Mouse (Mus musculus): ENCODE results near the gene AU022252. TPM values are rescaled to one million over a fixed set of nuclear protein-coding genes. Genes with fewer than 3 reads are reported as not detected.

AU022252 gene
- polyA plus RNA-seq, 1 experiment from 2014 or later, result 35.1 TPM

- no peak overlapping the region for H3K4me2 ChIP-seq (ENCODE audit: low read depth, low read length)
- no peaks in the 10 kb centered on the region for H3K4me1 ChIP-seq (ENCODE audit: control insufficient read depth, insufficient read depth, low read length)
- WGBS, result 88% methylated on average over 8 of the region's 8 CpGs
- H3K36me3 ChIP-seq (replicated peaks; ENCODE audit: control insufficient read depth, insufficient read depth, low read depth, low read length), result no peaks in the 10 kb centered on the region
- DNase-seq (ENCODE audit: low spot score) (no peak), ATAC-seq (replicated peaks; ENCODE audit: insufficient number of reproducible peaks, low FRiP score, low TSS enrichment, low read depth) (no peak)
- no peaks in the 10 kb centered on the region for H3K27me3 ChIP-seq (ENCODE audit: control insufficient read depth, insufficient read depth, low read length)
- no peak overlapping the region for H3K4me3 ChIP-seq (ENCODE audit: low read depth, low read length)
- no peak overlapping the region for H3K27ac ChIP-seq (replicated peaks; ENCODE audit: low read depth, low read length)
- H3K9ac ChIP-seq (replicated peaks; ENCODE audit: low read length), result no peak overlapping the region
- no peaks in the 10 kb centered on the region for H3K9me3 ChIP-seq (replicated peaks; ENCODE audit: control insufficient read depth, low read length)
These were observed 41.9 kb downstream of the AU022252 start for GRCm38 (mm10) chr4:119190618-119191017.

GRCm38 (mm10) chr4:119189864-119190263 lies 42.6 kb downstream of the AU022252 start, which contains the start of gene Ermap:
Gene Ermap, minus strand, starts transcription at chr4:119190011.
- Histone ChIP-seq H3K27me3 (ENCODE audit: control insufficient read depth, insufficient read depth, low read length) (no peaks in the 10 kb centered on the region), H3K9ac (replicated peaks; ENCODE audit: low read length) (no peak within 1 kb of the TSS), H3K27ac (replicated peaks; ENCODE audit: low read depth, low read length) (no peak within 1 kb of the TSS), H3K9me3 (replicated peaks; ENCODE audit: control insufficient read depth, low read length) (no peaks in the 10 kb centered on the region), H3K4me2 (ENCODE audit: low read depth, low read length) (no peak within 1 kb of the TSS), H3K36me3 (replicated peaks; ENCODE audit: control insufficient read depth, insufficient read depth, low read depth, low read length) (no peaks in the 10 kb centered on the region), H3K4me3 (ENCODE audit: low read depth, low read length) (no peak within 1 kb of the TSS), H3K4me1 (ENCODE audit: control insufficient read depth, insufficient read depth, low read length) (no peaks in the 10 kb centered on the region)
- WGBS, result 67% methylated on average over 6 of the region's 6 CpGs
- DNase-seq (ENCODE audit: low spot score) (no peak), ATAC-seq (replicated peaks; ENCODE audit: insufficient number of reproducible peaks, low FRiP score, low TSS enrichment, low read depth) (no peak)

- 81% methylated on average over 6 of the region's 6 CpGs for WGBS
- ATAC-seq (replicated peaks; ENCODE audit: insufficient number of reproducible peaks, low FRiP score, low TSS enrichment, low read depth) (no peak), DNase-seq (ENCODE audit: low spot score) (no peak)
- Histone ChIP-seq H3K4me2 (ENCODE audit: low read depth, low read length) (no peak overlapping the region), H3K36me3 (replicated peaks; ENCODE audit: control insufficient read depth, insufficient read depth, low read depth, low read length) (no peaks in the 10 kb centered on the region), H3K4me3 (ENCODE audit: low read depth, low read length) (no peak overlapping the region), H3K27ac (replicated peaks; ENCODE audit: low read depth, low read length) (no peak overlapping the region), H3K27me3 (ENCODE audit: control insufficient read depth, insufficient read depth, low read length) (no peaks in the 10 kb centered on the region), H3K9ac (replicated peaks; ENCODE audit: low read length) (no peak overlapping the region), H3K4me1 (ENCODE audit: control insufficient read depth, insufficient read depth, low read length) (no peaks in the 10 kb centered on the region), H3K9me3 (replicated peaks; ENCODE audit: control insufficient read depth, low read length) (no peaks in the 10 kb centered on the region)
These were observed 43.1 kb downstream of the AU022252 start for GRCm38 (mm10) chr4:119189392-119189791.

GRCm38 (mm10) chr4:119188060-119188785 lies 44.3 kb downstream of the AU022252 start:
- no peak overlapping the region for H3K4me2 ChIP-seq (ENCODE audit: low read depth, low read length)
- H3K27me3 ChIP-seq (ENCODE audit: control insufficient read depth, insufficient read depth, low read length), result no peaks in the 10 kb centered on the region
- WGBS, result 57% methylated on average over 11 of the region's 11 CpGs
- H3K36me3 ChIP-seq (replicated peaks; ENCODE audit: control insufficient read depth, insufficient read depth, low read depth, low read length), result no peaks in the 10 kb centered on the region
- no peaks in the 10 kb centered on the region for H3K4me1 ChIP-seq (ENCODE audit: control insufficient read depth, insufficient read depth, low read length)
- H3K9me3 ChIP-seq (replicated peaks; ENCODE audit: control insufficient read depth, low read length), result no peaks in the 10 kb centered on the region
- ATAC-seq (replicated peaks; ENCODE audit: insufficient number of reproducible peaks, low FRiP score, low TSS enrichment, low read depth), result no peak
- no peak for DNase-seq (ENCODE audit: low spot score)
- H3K27ac ChIP-seq (replicated peaks; ENCODE audit: low read depth, low read length), result no peak overlapping the region
- H3K9ac ChIP-seq (replicated peaks; ENCODE audit: low read length), result no peak overlapping the region
- no peak overlapping the region for H3K4me3 ChIP-seq (ENCODE audit: low read depth, low read length)

- no peaks in the 10 kb centered on the region for H3K9me3 ChIP-seq (replicated peaks; ENCODE audit: control insufficient read depth, low read length)
- no peak overlapping the region for H3K4me3 ChIP-seq (ENCODE audit: low read depth, low read length)
- H3K4me2 ChIP-seq (ENCODE audit: low read depth, low read length), result no peak overlapping the region
- no peak for ATAC-seq (replicated peaks; ENCODE audit: insufficient number of reproducible peaks, low FRiP score, low TSS enrichment, low read depth)
- no peak for DNase-seq (ENCODE audit: low spot score)
- no peak overlapping the region for H3K27ac ChIP-seq (replicated peaks; ENCODE audit: low read depth, low read length)
- H3K9ac ChIP-seq (replicated peaks; ENCODE audit: low read length), result no peak overlapping the region
- WGBS, result 77% methylated on average over 4 of the region's 4 CpGs
- no peaks in the 10 kb centered on the region for H3K27me3 ChIP-seq (ENCODE audit: control insufficient read depth, insufficient read depth, low read length)
- no peaks in the 10 kb centered on the region for H3K36me3 ChIP-seq (replicated peaks; ENCODE audit: control insufficient read depth, insufficient read depth, low read depth, low read length)
- no peaks in the 10 kb centered on the region for H3K4me1 ChIP-seq (ENCODE audit: control insufficient read depth, insufficient read depth, low read length)
These were observed 46.7 kb downstream of the AU022252 start for GRCm38 (mm10) chr4:119185771-119186170.

- Histone ChIP-seq H3K27ac (replicated peaks; ENCODE audit: low read depth, low read length) (no peak overlapping the region), H3K4me1 (ENCODE audit: control insufficient read depth, insufficient read depth, low read length) (no peaks in the 10 kb centered on the region), H3K9me3 (replicated peaks; ENCODE audit: control insufficient read depth, low read length) (no peaks in the 10 kb centered on the region), H3K4me3 (ENCODE audit: low read depth, low read length) (no peak overlapping the region), H3K9ac (replicated peaks; ENCODE audit: low read length) (no peak overlapping the region), H3K4me2 (ENCODE audit: low read depth, low read length) (no peak overlapping the region), H3K36me3 (replicated peaks; ENCODE audit: control insufficient read depth, insufficient read depth, low read depth, low read length) (no peaks in the 10 kb centered on the region), H3K27me3 (ENCODE audit: control insufficient read depth, insufficient read depth, low read length) (no peaks in the 10 kb centered on the region)
- ATAC-seq (replicated peaks; ENCODE audit: insufficient number of reproducible peaks, low FRiP score, low TSS enrichment, low read depth) (no peak), DNase-seq (ENCODE audit: low spot score) (no peak)
- 55% methylated on average over 1 of the region's 1 CpGs for WGBS
These were observed 49.0 kb downstream of the AU022252 start for GRCm38 (mm10) chr4:119183525-119183924.

GRCm38 (mm10) chr4:119181456-119181855 lies 51.1 kb downstream of the AU022252 start:
- no peaks in the 10 kb centered on the region for H3K4me1 ChIP-seq (ENCODE audit: control insufficient read depth, insufficient read depth, low read length)
- ATAC-seq (replicated peaks; ENCODE audit: insufficient number of reproducible peaks, low FRiP score, low TSS enrichment, low read depth) (no peak), DNase-seq (ENCODE audit: low spot score) (no peak)
- H3K9ac ChIP-seq (replicated peaks; ENCODE audit: low read length), result no peak overlapping the region
- no peak overlapping the region for H3K27ac ChIP-seq (replicated peaks; ENCODE audit: low read depth, low read length)
- H3K9me3 ChIP-seq (replicated peaks; ENCODE audit: control insufficient read depth, low read length), result no peaks in the 10 kb centered on the region
- no peaks in the 10 kb centered on the region for H3K36me3 ChIP-seq (replicated peaks; ENCODE audit: control insufficient read depth, insufficient read depth, low read depth, low read length)
- H3K4me3 ChIP-seq (ENCODE audit: low read depth, low read length), result no peak overlapping the region
- no peak overlapping the region for H3K4me2 ChIP-seq (ENCODE audit: low read depth, low read length)
- no peaks in the 10 kb centered on the region for H3K27me3 ChIP-seq (ENCODE audit: control insufficient read depth, insufficient read depth, low read length)
- 86% methylated on average over 9 of the region's 9 CpGs for WGBS

GRCm38 (mm10) chr4:119180133-119180707 lies 52.3 kb downstream of the AU022252 start:
- no peak overlapping the region for H3K4me3 ChIP-seq (ENCODE audit: low read depth, low read length)
- 66% methylated on average over 4 of the region's 4 CpGs for WGBS
- ATAC-seq (replicated peaks; ENCODE audit: insufficient number of reproducible peaks, low FRiP score, low TSS enrichment, low read depth), result no peak
- no peak overlapping the region for H3K9ac ChIP-seq (replicated peaks; ENCODE audit: low read length)
- H3K9me3 ChIP-seq (replicated peaks; ENCODE audit: control insufficient read depth, low read length), result no peaks in the 10 kb centered on the region
- H3K4me1 ChIP-seq (ENCODE audit: control insufficient read depth, insufficient read depth, low read length), result no peaks in the 10 kb centered on the region
- DNase-seq (ENCODE audit: low spot score), result no peak
- no peak overlapping the region for H3K27ac ChIP-seq (replicated peaks; ENCODE audit: low read depth, low read length)
- no peaks in the 10 kb centered on the region for H3K36me3 ChIP-seq (replicated peaks; ENCODE audit: control insufficient read depth, insufficient read depth, low read depth, low read length)
- H3K27me3 ChIP-seq (ENCODE audit: control insufficient read depth, insufficient read depth, low read length), result no peaks in the 10 kb centered on the region
- H3K4me2 ChIP-seq (ENCODE audit: low read depth, low read length), result no peak overlapping the region
